Mouse (Mus musculus) kidney, postnatal 0 days (tissue): ENCODE measurements around the gene Cgref1. TPM values are rescaled to one million over a fixed set of nuclear protein-coding genes. Genes with fewer than 3 reads are reported as not detected.

Experiments used
- ATAC-seq: fragments of 200-750 bp; cut with Nextera tagmentation; replicated peaks from 2 replicates; pipeline ENCODE4 v1.8.0; 2017; ENCODE audit warnings: low read depth, moderate number of reproducible peaks, moderate TSS enrichment, moderate library complexity; ENCODE audit not compliant: low FRiP score
- DNase-seq: peaks from one replicate; pipeline ENCODE4 v3.0.0-alpha.2; 2016; ENCODE audit warnings: low spot score
- H3K27ac ChIP-seq: fragments of 300-500 bp; sonication (generic); 2 replicates; pipeline ENCODE4 v1.5.1; 2014; ENCODE audit warnings: mild to moderate bottlenecking
- H3K27me3 ChIP-seq: fragments of 300-500 bp; sonication (generic); 2 replicates; pipeline ENCODE4 v1.6.1; 2014; ENCODE audit warnings: low read length, mixed read lengths; ENCODE audit not compliant: insufficient read depth
- H3K36me3 ChIP-seq: fragments of 300-500 bp; sonication (generic); 2 replicates; pipeline ENCODE4 v1.6.1; 2014; ENCODE audit warnings: low read length, mixed read lengths; ENCODE audit not compliant: insufficient read depth
- H3K4me1 ChIP-seq: fragments of 300-500 bp; sonication (generic); replicated peaks from 2 replicates; pipeline ENCODE4 v1.6.1; 2014; ENCODE audit warnings: antibody characterized with exemption, low read length, mixed read lengths; ENCODE audit not compliant: insufficient read depth
- H3K4me2 ChIP-seq: fragments of 300-500 bp; sonication (generic); 2 replicates; pipeline ENCODE4 v1.6.1; 2014; ENCODE audit warnings: mild to moderate bottlenecking, low read length, moderate library complexity, mixed read lengths
- H3K4me3 ChIP-seq: fragments of 300-500 bp; sonication (generic); replicated peaks from 2 replicates; pipeline ENCODE4 v1.5.1; 2014; ENCODE audit warnings: low read depth, low read length
- H3K9ac ChIP-seq: fragments of 300-500 bp; sonication (generic); 2 replicates; pipeline ENCODE4 v1.6.1; 2014; ENCODE audit warnings: low read depth, low read length
- H3K9me3 ChIP-seq: fragments of 300-500 bp; sonication (generic); replicated peaks from 2 replicates; pipeline ENCODE4 v1.6.1; 2016; ENCODE audit warnings: low read length, inconsistent platforms, mixed read lengths
- CTCF ChIP-seq: IDR thresholded peaks from 2 replicates; pipeline ENCODE4 v1.5.1; 2016; ENCODE audit warnings: antibody characterized with exemption, low read depth, mild to moderate bottlenecking, moderate library complexity
- WGBS: fragments of 180-500 bp; shearing (Covaris S2); extraction: QIAGEN DNeasy Blood & Tissue Kit; methylation state at CpG from one replicate; pipeline ENCODE4 v1.1.7; 2014; 5-methylcytosine and 5-hydroxymethylcytosine counted together
- polyA plus RNA-seq: library from polyadenylated mRNA; unstranded; fragments of >200 nt; fragmentation: Nextera tagmentation; extraction: Ambion mirVana; gene quantifications from 2 replicates; pipeline ENCODE4 v1.2.1, GENCODE M21; 2015

Gene Cgref1
- polyA plus RNA-seq, 1 experiment from 2014 or later = 47.4 TPM

GRCm38 (mm10) chr5:30886209-30886608 lies 59.2 kb downstream of the Cgref1 start:
- H3K4me2 ChIP-seq = peak overlapping the region; percentile 96
- H3K4me3 ChIP-seq = no peak overlapping the region
- 33% methylated on average over 4 of the region's 4 CpGs for WGBS
- ATAC-seq = no peak
- no peaks in the 10 kb centered on the region for H3K27me3 ChIP-seq
- no peak overlapping the region for H3K27ac ChIP-seq
- DNase-seq = no peak
- H3K9ac ChIP-seq = no peak overlapping the region
- no peak for TF ChIP-seq CTCF
- H3K9me3 ChIP-seq = no peaks in the 10 kb centered on the region
- peaks cover 3% of the 10 kb centered on the region for H3K4me1 ChIP-seq
- H3K36me3 ChIP-seq = no peaks in the 10 kb centered on the region

Other genes starting within 250 kb of the Cgref1 start
- gene Dpysl5, start 234.0 kb downstream of the Cgref1 start, polyA plus RNA-seq = 1.7 and 2.1 TPM in 2 replicates
- 20.6 and 23.0 TPM in 2 replicates for gene Mapre3, start 130.9 kb downstream of the Cgref1 start, polyA plus RNA-seq
- 67.3 and 74.5 TPM in 2 replicates for gene Tmem214, start 77.6 kb downstream of the Cgref1 start, polyA plus RNA-seq
- gene Agbl5, start 56.9 kb downstream of the Cgref1 start, polyA plus RNA-seq = 17.3 and 17.5 TPM in 2 replicates
- 466 and 517 TPM in 2 replicates for gene Ost4, start 37.8 kb downstream of the Cgref1 start, polyA plus RNA-seq
- 204 and 226 TPM in 2 replicates for gene Emilin1, start 32.2 kb downstream of the Cgref1 start, polyA plus RNA-seq
- gene Khk, start 24.2 kb downstream of the Cgref1 start, polyA plus RNA-seq = 68.9 and 70.6 TPM in 2 replicates
- gene Preb, start 14.8 kb upstream of the Cgref1 start, polyA plus RNA-seq = 103 and 117 TPM in 2 replicates
- 2.2 and 2.3 TPM in 2 replicates for gene Tcf23, start 23.1 kb upstream of the Cgref1 start, polyA plus RNA-seq
- 271 and 290 TPM in 2 replicates for gene Atraid, start 102.7 kb upstream of the Cgref1 start, polyA plus RNA-seq
- gene Slc5a6, start 103.3 kb upstream of the Cgref1 start, polyA plus RNA-seq = 13.4 and 15.1 TPM in 2 replicates
- 11.8 and 13.9 TPM in 2 replicates for gene Cad, start 109.2 kb upstream of the Cgref1 start, polyA plus RNA-seq
- not detected in 2 replicates for gene Dnajc5g, start 160.7 kb upstream of the Cgref1 start, polyA plus RNA-seq
- gene Slc30a3, start 162.6 kb upstream of the Cgref1 start, polyA plus RNA-seq = 1.1 TPM in 2 replicates
- not detected in 2 replicates for gene Trim54, start 171.1 kb upstream of the Cgref1 start, polyA plus RNA-seq
- 0.31 TPM in 1 of 2 replicates, not detected in the other for gene Ucn, start 193.2 kb upstream of the Cgref1 start, polyA plus RNA-seq
- gene Mpv17, start 208.7 kb upstream of the Cgref1 start, polyA plus RNA-seq = 45.3 and 56.0 TPM in 2 replicates
- gene Gm29609, start 234.3 kb upstream of the Cgref1 start, polyA plus RNA-seq = 0.53 and 0.73 TPM in 2 replicates
- gene Gtf3c2, start 234.6 kb upstream of the Cgref1 start, polyA plus RNA-seq = 42.5 and 47.6 TPM in 2 replicates
- gene Snx17, start 247.6 kb upstream of the Cgref1 start, polyA plus RNA-seq = 122 and 134 TPM in 2 replicates
- gene Eif2b4, start 247.8 kb upstream of the Cgref1 start, polyA plus RNA-seq = 62.8 and 66.8 TPM in 2 replicates